Mouse (Mus musculus): ENCODE measurements around the gene Rreb1. TPM values are rescaled to one million over a fixed set of nuclear protein-coding genes. Genes with fewer than 3 reads are reported as not detected.

Gene Rreb1
- polyA plus RNA-seq, 1 experiment from 2014 or later, result 14.8 TPM

DNA sequence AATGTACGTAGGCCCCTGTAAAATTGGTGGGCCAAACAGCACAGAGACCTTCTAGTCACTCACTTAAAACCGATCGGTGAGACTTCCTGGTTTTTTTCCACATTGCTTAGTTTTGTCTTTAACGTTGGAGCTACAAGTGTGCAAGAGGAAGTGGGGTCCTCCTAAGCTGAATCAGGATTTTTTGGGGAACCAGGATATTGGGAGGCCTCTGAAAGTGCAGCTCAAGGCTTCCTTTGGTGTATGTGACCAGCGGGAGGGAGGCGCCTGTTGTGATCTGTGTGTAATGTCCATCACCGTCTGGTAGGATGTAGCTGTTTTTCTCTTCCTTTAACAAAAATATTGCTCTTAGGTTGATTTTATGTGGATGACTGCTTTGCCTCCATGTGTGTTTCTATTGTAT is 67.4 kb downstream of the Rreb1 start:
- WGBS, result 78% methylated on average over 7 of the region's 7 CpGs
- H3K27ac ChIP-seq (replicated peaks), result 0 out of 2 replicates have a peak overlapping the region, but pooled peaks have one; percentile 8

DNA sequence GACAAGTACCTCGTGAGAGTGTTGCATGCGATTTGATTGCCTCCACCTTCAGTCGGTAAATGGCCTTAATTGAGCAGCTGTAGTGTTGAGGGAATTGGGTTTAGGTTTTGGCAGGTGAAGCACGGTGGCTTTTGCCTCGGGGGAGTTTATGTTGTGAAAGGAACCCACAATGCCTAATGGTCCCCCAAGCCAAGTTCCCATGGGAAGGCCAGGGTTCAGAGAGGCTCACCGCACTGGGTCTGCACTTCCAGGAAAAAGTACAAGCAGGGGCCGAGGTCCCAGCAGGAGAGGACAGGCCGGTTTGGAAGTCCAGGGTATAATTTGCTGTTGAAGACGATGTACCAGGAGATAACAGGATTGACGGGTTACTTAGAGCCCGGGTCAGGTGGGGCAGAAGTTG is 68.3 kb downstream of the Rreb1 start:
- Histone ChIP-seq H3K4me1 (peaks cover 37% of the 10 kb centered on the region), H3K9me3 (replicated peaks) (no peaks in the 10 kb centered on the region), H3K27ac (replicated peaks) (peak overlapping the region; percentile 60; the same call in 1 of the 2 replicates), H3K27me3 (no peaks in the 10 kb centered on the region), H3K9ac (no peak overlapping the region), H3K36me3 (no peaks in the 10 kb centered on the region), H3K4me2 (replicated peaks) (no peak overlapping the region), H3K4me3 (replicated peaks) (no peak overlapping the region)
- 64% methylated on average over 11 of the region's 11 CpGs for WGBS
- no peak for ATAC-seq (ENCODE audit: insufficient number of reproducible peaks, low FRiP score, low TSS enrichment, low read depth)

More for the DNA sequence above, 67.4 kb downstream of the Rreb1 start:
- no peak for ATAC-seq (ENCODE audit: insufficient number of reproducible peaks, low FRiP score, low TSS enrichment, low read depth)
- H3K9ac ChIP-seq, result no peak overlapping the region
- no peaks in the 10 kb centered on the region for H3K36me3 ChIP-seq
- no peak overlapping the region for H3K4me2 ChIP-seq (replicated peaks)
- no peaks in the 10 kb centered on the region for H3K27me3 ChIP-seq
- H3K4me1 ChIP-seq, result peaks cover 37% of the 10 kb centered on the region
- no peaks in the 10 kb centered on the region for H3K9me3 ChIP-seq (replicated peaks)
- H3K4me3 ChIP-seq (replicated peaks), result no peak overlapping the region

DNA sequence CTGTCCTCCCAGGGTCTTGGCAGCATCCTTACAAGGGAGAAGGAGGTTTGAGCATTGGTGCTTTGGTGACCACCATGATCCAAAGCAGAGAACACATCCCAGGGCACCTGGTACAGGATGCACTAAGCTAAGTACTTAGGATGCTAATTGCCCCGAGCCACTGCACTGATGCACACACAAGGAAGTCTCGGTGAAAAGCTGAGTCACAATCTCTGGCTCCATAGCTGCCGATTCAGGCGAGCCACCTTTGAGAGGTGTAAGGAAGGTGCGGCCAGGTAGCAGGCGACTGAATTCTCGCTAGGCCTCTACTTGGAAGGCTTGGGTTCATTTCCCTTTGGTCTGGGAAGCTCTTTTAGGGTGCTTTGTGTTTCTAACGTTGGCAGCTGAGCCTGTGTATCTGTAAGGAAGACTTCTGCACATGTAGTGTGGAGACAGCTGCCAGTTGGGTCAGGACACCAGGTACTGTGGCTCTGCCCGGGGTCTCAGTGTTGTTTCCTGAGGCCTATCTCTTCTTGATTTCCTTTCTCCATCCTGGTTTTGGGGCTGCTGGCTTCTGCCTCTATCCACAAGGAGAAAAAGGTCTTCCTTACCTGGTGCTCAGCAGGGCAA is 68.9 kb downstream of the Rreb1 start:
- WGBS, result 60% methylated on average over 9 of the region's 9 CpGs
- Histone ChIP-seq H3K9ac (no peak overlapping the region), H3K27ac (replicated peaks) (peak overlapping the region; percentile 60; the same call in 1 of the 2 replicates)

DNA sequence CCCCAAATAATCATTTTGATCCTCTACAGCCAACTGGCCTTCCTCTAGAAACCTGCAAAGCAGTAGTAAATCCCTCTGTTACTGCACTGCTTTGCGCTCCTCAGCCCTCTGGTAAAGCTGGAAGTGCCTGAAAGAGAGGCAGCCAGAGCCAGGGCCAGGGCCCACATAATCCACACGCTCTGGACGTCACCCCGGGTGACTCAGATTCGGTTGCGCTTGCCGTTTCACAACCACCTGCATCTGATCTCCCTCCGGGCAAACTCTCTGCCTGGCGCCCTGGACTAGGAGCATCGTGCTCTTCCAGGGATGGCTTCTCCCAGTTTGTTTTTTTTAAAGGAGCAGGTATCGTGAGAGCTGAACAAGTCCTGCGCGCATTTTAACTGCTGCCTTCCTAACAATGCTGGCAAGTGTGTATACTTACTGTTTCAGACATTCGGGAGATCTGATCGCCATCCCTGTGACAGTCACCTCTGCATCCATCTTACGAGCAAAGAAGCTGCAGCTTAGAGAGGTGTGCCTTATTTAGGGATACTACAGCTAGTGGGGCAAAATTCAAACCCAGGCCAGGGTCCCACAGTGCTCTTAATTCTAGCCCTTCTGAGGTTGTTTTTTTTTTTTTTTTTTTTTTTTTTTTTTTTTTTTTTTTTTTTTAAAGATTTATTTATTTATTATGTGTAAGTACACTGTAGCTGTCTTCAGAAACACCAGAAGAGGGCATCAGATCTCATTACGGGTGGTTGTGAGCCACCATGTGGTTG is 69.6 kb downstream of the Rreb1 start:
- WGBS, result 50% methylated on average over 17 of the region's 17 CpGs
- H3K27ac ChIP-seq (replicated peaks), result peak overlapping the region; percentile 60; the same call in 1 of the 2 replicates

More for the DNA sequence above, 68.9 kb downstream of the Rreb1 start:
- Histone ChIP-seq H3K4me3 (replicated peaks) (no peak overlapping the region), H3K36me3 (no peaks in the 10 kb centered on the region), H3K9me3 (replicated peaks) (no peaks in the 10 kb centered on the region), H3K4me1 (peaks cover 37% of the 10 kb centered on the region), H3K27me3 (no peaks in the 10 kb centered on the region), H3K4me2 (replicated peaks) (no peak overlapping the region)
- ATAC-seq (ENCODE audit: insufficient number of reproducible peaks, low FRiP score, low TSS enrichment, low read depth), result no peak

DNA sequence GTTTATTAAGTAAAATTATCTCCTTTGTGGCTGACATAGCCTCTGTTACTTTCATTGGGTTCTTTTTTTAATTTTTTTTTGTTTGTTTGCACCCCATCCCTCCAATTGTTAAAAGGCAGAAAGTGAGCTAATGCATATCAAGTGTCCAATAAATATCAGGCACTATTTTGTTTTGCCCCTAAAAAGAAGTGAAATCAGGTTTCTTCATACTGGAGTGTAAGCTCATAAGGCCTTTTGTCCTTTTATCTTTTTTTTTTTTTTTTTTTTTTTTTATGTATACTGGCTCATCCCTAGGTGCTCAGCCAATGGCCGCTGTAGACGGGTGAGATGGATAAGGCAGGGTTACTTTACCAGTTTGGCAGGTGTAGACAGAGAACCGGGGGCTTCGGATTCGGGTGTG is 70.2 kb downstream of the Rreb1 start:
- Histone ChIP-seq H3K4me2 (replicated peaks) (no peak overlapping the region), H3K27ac (replicated peaks) (no peak overlapping the region), H3K9ac (no peak overlapping the region), H3K27me3 (no peaks in the 10 kb centered on the region), H3K4me1 (peaks cover 42% of the 10 kb centered on the region), H3K4me3 (replicated peaks) (no peak overlapping the region), H3K9me3 (replicated peaks) (no peaks in the 10 kb centered on the region), H3K36me3 (no peaks in the 10 kb centered on the region)
- no peak for ATAC-seq (ENCODE audit: insufficient number of reproducible peaks, low FRiP score, low TSS enrichment, low read depth)
- WGBS, result 53% methylated on average over 5 of the region's 5 CpGs

More for the DNA sequence above, 69.6 kb downstream of the Rreb1 start:
- H3K9ac ChIP-seq, result no peak overlapping the region
- no peaks in the 10 kb centered on the region for H3K9me3 ChIP-seq (replicated peaks)
- H3K27me3 ChIP-seq, result no peaks in the 10 kb centered on the region
- H3K4me1 ChIP-seq, result peaks cover 39% of the 10 kb centered on the region
- no peak overlapping the region for H3K4me3 ChIP-seq (replicated peaks)
- no peaks in the 10 kb centered on the region for H3K36me3 ChIP-seq
- ATAC-seq (ENCODE audit: insufficient number of reproducible peaks, low FRiP score, low TSS enrichment, low read depth), result no peak
- H3K4me2 ChIP-seq (replicated peaks), result no peak overlapping the region

DNA sequence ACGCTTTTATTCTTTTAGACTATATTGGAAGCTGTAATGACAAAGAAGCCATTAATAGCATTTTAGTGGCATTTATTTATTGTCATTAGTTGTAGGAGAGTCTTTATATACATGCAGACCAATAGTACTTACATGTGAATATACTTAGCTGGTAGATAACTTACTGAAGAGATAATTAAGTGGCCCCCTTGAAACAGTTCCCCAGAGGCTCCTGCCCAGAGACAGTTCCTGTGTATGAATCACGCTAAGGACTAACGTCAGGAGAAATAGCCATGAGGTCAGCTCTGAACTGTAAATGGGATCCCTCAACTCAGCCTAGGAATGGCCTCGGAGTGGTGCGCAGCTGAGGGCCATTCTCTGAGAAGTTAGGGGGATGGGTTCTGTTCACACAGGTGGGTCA is 73.4 kb downstream of the Rreb1 start:
- ATAC-seq (ENCODE audit: insufficient number of reproducible peaks, low FRiP score, low TSS enrichment, low read depth), result no peak
- Histone ChIP-seq H3K9me3 (replicated peaks) (no peaks in the 10 kb centered on the region), H3K27me3 (no peaks in the 10 kb centered on the region), H3K4me3 (replicated peaks) (no peak overlapping the region), H3K9ac (no peak overlapping the region), H3K27ac (replicated peaks) (no peak overlapping the region), H3K36me3 (no peaks in the 10 kb centered on the region), H3K4me1 (peaks cover 40% of the 10 kb centered on the region), H3K4me2 (replicated peaks) (no peak overlapping the region)
- 73% methylated on average over 5 of the region's 5 CpGs for WGBS

DNA sequence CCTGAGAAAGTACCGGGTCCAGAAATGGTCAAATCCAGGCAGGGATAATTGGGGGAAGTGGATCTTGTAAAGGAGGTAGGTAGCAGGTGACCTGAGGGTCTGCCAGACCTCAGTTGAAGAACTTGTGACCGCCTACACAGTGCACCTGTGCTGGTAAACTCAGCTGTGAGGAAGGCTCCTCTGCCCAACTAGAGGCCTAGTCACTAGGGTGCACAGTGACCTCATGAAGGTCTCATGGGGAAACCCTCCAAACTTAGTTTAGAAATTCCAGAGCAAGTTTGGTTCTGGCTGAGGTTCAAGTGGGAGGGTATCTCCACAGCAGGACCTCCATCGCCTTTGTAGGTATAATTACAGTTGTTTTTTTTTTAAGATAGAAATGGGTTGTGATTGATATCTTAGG is 74.7 kb downstream of the Rreb1 start:
- Histone ChIP-seq H3K4me3 (replicated peaks) (no peak overlapping the region), H3K27me3 (no peaks in the 10 kb centered on the region), H3K9me3 (replicated peaks) (no peaks in the 10 kb centered on the region), H3K9ac (no peak overlapping the region), H3K4me1 (peaks cover 36% of the 10 kb centered on the region), H3K4me2 (replicated peaks) (no peak overlapping the region), H3K27ac (replicated peaks) (no peak overlapping the region), H3K36me3 (no peaks in the 10 kb centered on the region)
- ATAC-seq (ENCODE audit: insufficient number of reproducible peaks, low FRiP score, low TSS enrichment, low read depth), result no peak
- 75% methylated on average over 3 of the region's 3 CpGs for WGBS

DNA sequence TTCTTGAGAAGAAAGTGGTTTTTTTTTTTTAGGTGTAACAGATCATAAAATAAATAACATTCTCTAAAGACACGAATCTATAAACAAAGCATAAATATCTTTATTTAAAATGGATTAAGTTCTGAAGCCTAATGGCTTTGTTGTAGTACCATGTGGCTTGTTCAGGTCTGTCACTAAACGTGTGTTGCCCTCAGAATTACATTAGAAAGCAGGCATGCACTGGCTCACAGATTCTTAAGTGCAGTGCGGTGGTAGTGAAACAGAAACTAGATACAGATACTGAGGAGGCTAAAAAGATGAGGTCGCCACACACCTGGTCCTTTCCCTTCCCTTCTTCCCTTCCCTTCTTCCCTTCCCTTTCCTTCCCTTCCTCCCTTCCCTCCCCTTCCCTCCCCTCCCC is 75.2 kb downstream of the Rreb1 start:
- ATAC-seq (ENCODE audit: insufficient number of reproducible peaks, low FRiP score, low TSS enrichment, low read depth), result no peak
- Histone ChIP-seq H3K4me3 (replicated peaks) (no peak overlapping the region), H3K36me3 (no peaks in the 10 kb centered on the region), H3K27ac (replicated peaks) (no peak overlapping the region), H3K27me3 (no peaks in the 10 kb centered on the region), H3K4me2 (replicated peaks) (no peak overlapping the region), H3K4me1 (peaks cover 40% of the 10 kb centered on the region), H3K9me3 (replicated peaks) (no peaks in the 10 kb centered on the region), H3K9ac (no peak overlapping the region)
- WGBS, result 39% methylated on average over 4 of the region's 4 CpGs

DNA sequence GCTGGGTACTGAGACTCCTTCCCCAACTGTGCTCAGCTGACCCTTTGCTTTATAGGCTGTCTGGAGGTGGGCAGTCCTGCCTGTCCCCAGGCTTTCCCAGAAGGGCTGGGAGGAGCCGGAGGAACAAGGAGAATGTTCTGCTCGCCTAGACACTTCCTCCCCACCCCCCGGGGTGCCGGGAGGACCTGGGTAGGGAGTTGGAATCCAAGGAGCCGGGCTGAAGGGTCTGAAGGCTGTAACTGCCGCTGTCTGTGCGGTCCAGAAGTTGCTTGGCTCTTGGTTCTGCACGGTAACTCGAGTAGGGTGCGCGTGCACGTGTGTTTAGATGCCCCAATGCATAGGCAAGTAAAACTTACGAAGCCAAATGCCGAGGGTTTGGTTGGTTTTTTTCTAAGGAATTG is 75.8 kb downstream of the Rreb1 start:
- ATAC-seq (ENCODE audit: insufficient number of reproducible peaks, low FRiP score, low TSS enrichment, low read depth), result peak; percentile 51; the same call in 1 of the 2 replicates
- Histone ChIP-seq H3K36me3 (no peaks in the 10 kb centered on the region), H3K27me3 (no peaks in the 10 kb centered on the region), H3K27ac (replicated peaks) (peak overlapping the region; percentile 75), H3K4me3 (replicated peaks) (peak overlapping the region; percentile 22), H3K4me1 (peaks cover 41% of the 10 kb centered on the region), H3K9ac (no peak overlapping the region), H3K9me3 (replicated peaks) (no peaks in the 10 kb centered on the region), H3K4me2 (replicated peaks) (peak overlapping the region; percentile 50)
- WGBS, result 2% methylated on average over 14 of the region's 14 CpGs

DNA sequence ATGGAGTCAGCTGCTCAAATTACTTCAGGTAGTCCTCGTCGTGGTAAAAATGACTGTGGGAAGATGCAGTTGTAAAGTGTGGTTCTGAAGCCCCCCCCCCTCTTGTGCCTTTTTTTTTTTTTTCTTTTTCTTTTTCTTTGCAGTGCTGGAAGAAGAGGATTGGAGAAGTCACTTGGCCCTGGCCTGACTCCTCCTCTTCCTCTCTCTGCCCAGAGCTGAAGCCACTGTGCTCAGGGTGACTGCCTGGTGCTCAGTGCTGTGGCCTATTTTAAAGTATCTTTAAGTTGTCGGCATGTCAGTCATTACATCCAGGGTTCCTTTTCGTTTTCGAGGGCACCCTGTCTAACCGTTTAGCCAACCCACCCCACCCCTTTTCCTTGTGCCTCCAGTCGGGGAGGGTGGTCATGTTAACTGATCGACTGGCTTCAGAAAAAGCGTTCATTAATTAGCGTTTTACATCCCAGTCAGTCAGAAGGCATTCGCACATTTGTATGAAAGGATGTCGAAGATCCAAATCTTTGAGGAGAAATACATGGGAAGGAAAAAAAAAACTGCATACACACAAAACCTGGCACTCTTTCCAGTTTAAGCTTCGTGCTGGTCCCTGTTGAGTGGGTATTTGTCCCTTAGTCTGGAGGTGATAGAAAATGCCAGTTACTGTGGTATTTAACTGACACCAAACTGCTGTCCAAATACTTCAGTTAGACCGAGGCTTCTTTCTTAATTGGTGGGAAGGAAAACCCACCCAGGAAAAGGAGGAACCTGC is 76.4 kb downstream of the Rreb1 start:
- Histone ChIP-seq H3K36me3 (no peaks in the 10 kb centered on the region), H3K27ac (replicated peaks) (peak overlapping the region; percentile 75), H3K9ac (no peak overlapping the region), H3K27me3 (no peaks in the 10 kb centered on the region), H3K9me3 (replicated peaks) (no peaks in the 10 kb centered on the region), H3K4me1 (peaks cover 41% of the 10 kb centered on the region), H3K4me2 (replicated peaks) (peak overlapping the region; percentile 50), H3K4me3 (replicated peaks) (peak overlapping the region; percentile 22)
- 16% methylated on average over 14 of the region's 14 CpGs for WGBS
- no peak for ATAC-seq (ENCODE audit: insufficient number of reproducible peaks, low FRiP score, low TSS enrichment, low read depth)

DNA sequence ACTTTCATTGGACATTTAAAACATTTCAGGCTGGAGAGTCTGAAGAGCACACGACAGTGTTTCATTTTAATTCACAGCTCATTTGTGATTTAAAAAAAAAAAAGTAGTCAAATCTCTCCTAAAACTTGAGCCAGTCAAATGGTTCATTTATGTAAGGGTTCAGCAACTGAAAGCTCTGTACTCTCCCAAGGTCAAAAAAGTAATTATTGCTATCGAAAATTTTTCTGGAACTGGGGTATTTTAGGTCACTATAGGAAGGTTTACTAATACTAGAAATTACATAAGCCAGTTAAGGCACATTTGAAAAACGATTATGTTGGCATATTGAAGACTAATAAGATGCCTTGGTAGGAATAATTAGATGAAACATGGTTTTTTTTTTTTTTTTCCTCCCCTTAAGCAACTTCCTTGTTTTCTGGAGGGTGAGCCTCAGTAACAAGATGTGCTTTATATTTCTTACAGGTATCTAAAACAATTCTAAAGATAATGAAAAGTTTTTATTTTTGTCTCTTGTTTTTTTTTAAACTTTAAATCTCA is 77.1 kb downstream of the Rreb1 start:
- no peak for ATAC-seq (ENCODE audit: insufficient number of reproducible peaks, low FRiP score, low TSS enrichment, low read depth)
- 41% methylated on average over 3 of the region's 3 CpGs for WGBS
- Histone ChIP-seq H3K27ac (replicated peaks) (no peak overlapping the region), H3K9me3 (replicated peaks) (no peaks in the 10 kb centered on the region), H3K4me3 (replicated peaks) (no peak overlapping the region), H3K27me3 (no peaks in the 10 kb centered on the region), H3K4me2 (replicated peaks) (no peak overlapping the region), H3K4me1 (peaks cover 41% of the 10 kb centered on the region), H3K9ac (no peak overlapping the region), H3K36me3 (no peaks in the 10 kb centered on the region)
